ENCODE assay signal across 8 mouse cellular contexts in genomic region chr3:83286975-83287405, GRCm38 (mm10).
DNase-seq lines count a peak whose midpoint lies in the region; ATAC-seq and TF ChIP-seq lines count a peak whose summit lies in the region.

No protein-coding gene starts in this region.

- DNase-seq in adrenal gland, adult (ENCODE audit: inconsistent age in 2 of 2, low spot score in 1 of 2), result peak; percentile 37 to 84
- no peak for DNase-seq in adrenal gland, postnatal 4 days (ENCODE audit: low spot score in 2 of 2)
- peak; percentile 92 for DNase-seq in kidney, postnatal 0 days (ENCODE audit: low spot score)
- DNase-seq in urinary bladder, postnatal 25 days (ENCODE audit: low spot score), result peak; percentile 9

- no peaks in the 10 kb centered on the region for H3K36me3 ChIP-seq in embryonic facial prominence, embryonic 15.5 days
- no peaks in the 10 kb centered on the region for H3K36me3 ChIP-seq in heart, embryonic 13.5 days
- no peaks in the 10 kb centered on the region for H3K36me3 ChIP-seq in kidney, postnatal 0 days (ENCODE audit: insufficient read depth, low read length)
- H3K36me3 ChIP-seq in limb, embryonic 15.5 days, result no peaks in the 10 kb centered on the region
- H3K36me3 ChIP-seq in myocyte (ENCODE audit: control insufficient read depth, insufficient read depth), result no peaks in the 10 kb centered on the region

- no peaks in the 10 kb centered on the region for H3K79me2 ChIP-seq in myocyte (ENCODE audit: control insufficient read depth, insufficient read depth)

- H3K4me3 ChIP-seq in embryonic facial prominence, embryonic 15.5 days (replicated peaks), result peak overlapping the region; percentile 42
- H3K4me3 ChIP-seq in heart, embryonic 13.5 days, result peak overlapping the region; percentile 47
- peak overlapping the region; percentile 36 for H3K4me3 ChIP-seq in kidney, postnatal 0 days (replicated peaks; ENCODE audit: low read depth, low read length)
- H3K4me3 ChIP-seq in limb, embryonic 15.5 days, result peak overlapping the region; percentile 41
- H3K4me3 ChIP-seq in myocyte, result no peak overlapping the region

- peak overlapping the region; percentile 72 for H3K27ac ChIP-seq in embryonic facial prominence, embryonic 15.5 days (replicated peaks)
- H3K27ac ChIP-seq in heart, embryonic 13.5 days (replicated peaks), result no peak overlapping the region
- H3K27ac ChIP-seq in kidney, postnatal 0 days, result no peak overlapping the region
- peak overlapping the region; percentile 73; the same call in 1 of the 2 replicates for H3K27ac ChIP-seq in limb, embryonic 15.5 days

- no peak for TF ChIP-seq POLR2A in myocyte (IDR thresholded peaks at IDR 0.05; ENCODE audit: insufficient read length, low read depth)

- 0 out of 2 replicates have a peak, but pooled peaks cover 4% of the 10 kb centered on the region for H3K4me1 ChIP-seq in embryonic facial prominence, embryonic 15.5 days
- peaks cover 3% of the 10 kb centered on the region; the same call in 1 of the 2 replicates for H3K4me1 ChIP-seq in heart, embryonic 13.5 days
- H3K4me1 ChIP-seq in kidney, postnatal 0 days (replicated peaks; ENCODE audit: insufficient read depth, low read length), result no peaks in the 10 kb centered on the region
- H3K4me1 ChIP-seq in limb, embryonic 15.5 days, result peaks cover 2% of the 10 kb centered on the region

- ATAC-seq in embryonic facial prominence, embryonic 15.5 days (ENCODE audit: insufficient number of reproducible peaks, low FRiP score, low TSS enrichment, low read depth), result peak; percentile 77
- no peak; the same call in 1 of the 2 replicates for ATAC-seq in heart, embryonic 13.5 days (ENCODE audit: extremely low read depth, insufficient number of reproducible peaks, low FRiP score, low TSS enrichment)
- ATAC-seq in kidney, postnatal 0 days (replicated peaks; ENCODE audit: low FRiP score, low read depth), result peak; percentile 68; the same call in 1 of the 2 replicates
- ATAC-seq in limb, embryonic 15.5 days (ENCODE audit: insufficient number of reproducible peaks, low FRiP score, low TSS enrichment, low read depth), result 0 out of 2 replicates have a peak, but pooled peaks have one; percentile 52

- no peaks in the 10 kb centered on the region for H3K27me3 ChIP-seq in embryonic facial prominence, embryonic 15.5 days
- H3K27me3 ChIP-seq in heart, embryonic 13.5 days (replicated peaks), result 0 out of 2 replicates have a peak, but pooled peaks cover 7% of the 10 kb centered on the region
- no peaks in the 10 kb centered on the region for H3K27me3 ChIP-seq in kidney, postnatal 0 days (ENCODE audit: insufficient read depth, low read length)
- H3K27me3 ChIP-seq in limb, embryonic 15.5 days, result peaks cover 6% of the 10 kb centered on the region; the same call in 1 of the 2 replicates
- H3K27me3 ChIP-seq in myocyte (ENCODE audit: control insufficient read depth, insufficient read depth, insufficient read length), result no peaks in the 10 kb centered on the region

- WGBS in embryonic facial prominence, embryonic 15.5 days, result 6% methylated on average over 11 of the region's 11 CpGs
- WGBS in heart, embryonic 13.5 days, result 12% methylated on average over 11 of the region's 11 CpGs
- 2% methylated on average over 11 of the region's 11 CpGs for WGBS in kidney, postnatal 0 days
- WGBS in limb, embryonic 15.5 days, result 1% methylated on average over 11 of the region's 11 CpGs

- TF ChIP-seq CTCF in kidney, postnatal 0 days (IDR thresholded peaks at IDR 0.05; ENCODE audit: low read depth), result peak; percentile 79

- H3K9me3 ChIP-seq in embryonic facial prominence, embryonic 15.5 days (replicated peaks), result no peaks in the 10 kb centered on the region
- H3K9me3 ChIP-seq in heart, embryonic 13.5 days, result no peaks in the 10 kb centered on the region
- H3K9me3 ChIP-seq in kidney, postnatal 0 days (replicated peaks; ENCODE audit: low read length), result no peaks in the 10 kb centered on the region
- H3K9me3 ChIP-seq in limb, embryonic 15.5 days, result no peaks in the 10 kb centered on the region

- H3K9ac ChIP-seq in embryonic facial prominence, embryonic 15.5 days, result peak overlapping the region; percentile 33; the same call in 1 of the 2 replicates
- peak overlapping the region; percentile 77 for H3K9ac ChIP-seq in heart, embryonic 13.5 days
- no peak overlapping the region for H3K9ac ChIP-seq in kidney, postnatal 0 days (ENCODE audit: low read depth, low read length)
- peak overlapping the region; percentile 40; the same call in 1 of the 2 replicates for H3K9ac ChIP-seq in limb, embryonic 15.5 days

- H3ac ChIP-seq in myocyte (ENCODE audit: control insufficient read depth, insufficient read length), result no peak overlapping the region

- H3K4me2 ChIP-seq in embryonic facial prominence, embryonic 15.5 days (replicated peaks), result peak overlapping the region; percentile 66
- H3K4me2 ChIP-seq in heart, embryonic 13.5 days, result peak overlapping the region; percentile 68
- H3K4me2 ChIP-seq in kidney, postnatal 0 days (ENCODE audit: low read length), result peak overlapping the region; percentile 68
- peak overlapping the region; percentile 67 for H3K4me2 ChIP-seq in limb, embryonic 15.5 days
- H3K4me2 ChIP-seq in myocyte (ENCODE audit: low read depth), result peak overlapping the region; percentile 67

TF ChIP-seq in myocyte, 11 proteins besides CTCF, POLR2A, EP300 and RAD21:
- TF ChIP-seq MYOD1 (IDR thresholded peaks at IDR 0.05; ENCODE audit: control insufficient read depth in 1 of 3, insufficient read length in 2 of 3, low read depth in 2 of 3) (peak in 2 of 3 experiments; percentile 48 to 51), TCF3 (IDR thresholded peaks at IDR 0.05; ENCODE audit: insufficient read length, low read depth) (no peak), MYOG (IDR thresholded peaks at IDR 0.05; ENCODE audit: control insufficient read depth in 1 of 3, insufficient read depth in 1 of 3, insufficient read length in 2 of 3, low read depth in 2 of 3) (peak in 2 of 3 experiments; percentile 38 to 49), CEBPB (IDR thresholded peaks at IDR 0.05; ENCODE audit: insufficient read depth, poor library complexity, severe bottlenecking) (no peak)

Comparison
In these comparisons a context has a peak if more than half of its experiments do, and no peak if none do; other contexts are left out.
1. DNase-seq: peak in adrenal gland, adult (2 of 2), kidney, postnatal 0 days (single experiment) and urinary bladder, postnatal 25 days (single experiment); none in adrenal gland, postnatal 4 days (0 of 2).
2. H3K27ac ChIP-seq: peak in embryonic facial prominence, embryonic 15.5 days (single experiment) and limb, embryonic 15.5 days (single experiment); none in heart, embryonic 13.5 days (single experiment) and kidney, postnatal 0 days (single experiment).
3. Peak in every context shown above with its lines, with median percentiles within 50 percentile points of each other: H3K4me2 ChIP-seq.